Mouse (Mus musculus) liver, embryonic 12.5 days (tissue): Measurements from ENCODE around the gene Pkdrej. TPM values are rescaled to one million over a fixed set of nuclear protein-coding genes. Genes with fewer than 3 reads are reported as not detected.

Experiments used
- polyA plus RNA-seq: library from polyadenylated mRNA; unstranded; fragments of >200 nt; fragmentation: Nextera tagmentation; extraction: Ambion mirVana; gene quantifications from 2 replicates; pipeline ENCODE4 v1.2.1, GENCODE M21; 2016

The Pkdrej gene
- polyA plus RNA-seq, 1 experiment from 2014 or later, result 0.12 TPM

Other genes starting within 250 kb of the Pkdrej start
- gene Wnt7b, start 239.3 kb downstream of the Pkdrej start, polyA plus RNA-seq, result 0.38 and 0.56 TPM in 2 replicates
- gene Ppara, start 86.8 kb downstream of the Pkdrej start, polyA plus RNA-seq, result 5.7 TPM in 2 replicates
- gene Cdpf1, start 10.0 kb downstream of the Pkdrej start, polyA plus RNA-seq, result 28.6 and 29.4 TPM in 2 replicates
- gene Ttc38, start 10.6 kb upstream of the Pkdrej start, polyA plus RNA-seq, result 5.2 and 6.0 TPM in 2 replicates
- 34.4 and 35.3 TPM in 2 replicates for gene Gtse1, start 38.0 kb upstream of the Pkdrej start, polyA plus RNA-seq
- 21.8 and 22.1 TPM in 2 replicates for gene Trmu, start 57.6 kb upstream of the Pkdrej start, polyA plus RNA-seq
- 0.11 and 0.25 TPM in 2 replicates for gene Celsr1, start 212.0 kb upstream of the Pkdrej start, polyA plus RNA-seq
- 14.4 and 15.1 TPM in 2 replicates for gene Gramd4, start 236.0 kb upstream of the Pkdrej start, polyA plus RNA-seq